Mouse (Mus musculus) mouse embryonic stem cell (cell line): ENCODE measurements around the gene Pde1b.

Source experiments
- in situ Hi-C, 2 experiments: fragments of 300-500 bp; cut with MboI; formaldehyde crosslinking; loops; 1 replicate in 1 of 2; 3 replicates in 1 of 2; pipeline ENCODE4 v1.14.3; 2019 to 2020; ENCODE audit warnings: low sequenced_read_pairs in 2 of 2, low pct_unique_long_range_greater_than_20kb in 1 of 2, mixed read lengths in 1 of 2; ENCODE audit not compliant: unreplicated experiment in 1 of 2

Pde1b gene

DNA sequence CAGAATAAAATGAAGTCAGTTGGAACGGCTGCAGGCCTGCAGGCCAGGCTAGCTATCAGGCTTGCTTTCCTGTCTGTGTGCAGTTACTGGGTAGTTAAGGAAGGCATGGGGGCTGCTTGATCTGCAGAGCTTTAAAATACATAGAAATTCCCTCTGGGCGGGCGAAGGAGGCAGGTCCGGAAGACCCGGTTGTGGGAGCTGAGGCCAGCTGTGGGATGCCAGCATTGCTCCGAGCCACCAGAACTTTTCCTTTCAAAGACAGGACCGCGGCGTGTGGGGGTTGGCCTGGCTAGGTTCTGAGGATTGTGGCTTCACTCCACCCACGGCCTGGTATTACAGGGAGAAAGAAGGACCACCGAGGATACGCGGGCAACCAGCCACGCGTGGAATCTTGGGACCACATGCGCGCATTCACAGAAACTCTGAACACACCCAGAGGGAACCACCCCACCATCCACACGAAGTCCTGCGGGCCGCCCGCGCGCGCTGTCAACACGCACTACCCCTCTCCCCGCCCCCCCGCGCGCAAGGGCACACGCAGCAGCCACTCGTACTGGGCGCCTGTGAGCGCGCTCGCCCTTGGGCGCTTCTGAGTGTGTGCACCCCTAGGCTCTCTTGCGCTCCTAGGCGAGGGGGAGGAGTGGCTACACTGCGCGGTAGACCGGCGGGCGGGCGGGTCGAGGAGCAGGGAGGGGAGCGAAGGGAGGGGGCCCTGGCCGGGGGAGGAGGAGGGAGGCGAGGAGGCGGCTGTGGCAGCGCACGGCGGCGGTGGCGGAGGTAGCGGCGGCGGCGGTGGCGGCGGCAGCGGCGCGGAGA lies at the start of gene Pde1b:
Gene Pde1b (plus strand): TSS at position 600 of the 816 bp plus-strand sequence.
- in situ Hi-C loops = no loop called here

DNA sequence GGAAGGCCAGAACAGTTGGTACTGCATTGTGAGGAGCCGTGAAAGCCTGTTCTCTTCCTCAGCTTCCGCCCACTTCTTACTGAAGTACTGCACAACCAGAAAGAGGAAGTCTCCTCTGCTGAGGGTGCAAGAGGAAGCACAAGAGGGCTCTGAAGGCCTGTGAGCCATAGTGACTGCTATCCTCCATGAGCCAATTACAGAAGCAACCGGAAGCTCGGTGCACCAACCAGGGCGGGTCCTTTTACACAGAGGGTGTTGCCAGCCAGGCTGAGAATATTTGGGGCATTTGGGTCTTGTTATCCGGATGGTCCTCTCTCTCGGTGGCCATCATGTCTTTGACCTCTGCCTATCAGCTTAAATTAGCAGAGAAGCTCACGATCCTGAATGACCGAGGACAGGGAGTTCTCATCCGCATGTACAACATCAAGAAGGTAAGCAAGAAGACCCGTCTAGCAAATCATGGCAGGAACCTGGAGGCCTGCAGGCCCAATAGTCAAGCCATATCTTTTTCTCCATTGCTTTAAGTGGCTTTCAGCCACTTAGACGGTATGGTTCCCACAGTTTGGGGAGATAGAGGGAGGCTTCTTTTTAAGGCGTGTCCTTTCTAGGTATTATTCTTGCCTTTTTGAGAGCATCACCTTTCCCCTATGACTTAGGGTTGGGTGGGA lies 49.1 kb upstream of the Pde1b start, which contains the start of gene Nckap1l:
Gene Nckap1l (plus strand): TSS at position 244 of the 668 bp plus-strand sequence.
- in situ Hi-C loops = no loop called here

GRCm38 (mm10) chr15:103454449-103454848 lies 48.4 kb upstream of the Pde1b start:
- in situ Hi-C loops = no loop called here

DNA sequence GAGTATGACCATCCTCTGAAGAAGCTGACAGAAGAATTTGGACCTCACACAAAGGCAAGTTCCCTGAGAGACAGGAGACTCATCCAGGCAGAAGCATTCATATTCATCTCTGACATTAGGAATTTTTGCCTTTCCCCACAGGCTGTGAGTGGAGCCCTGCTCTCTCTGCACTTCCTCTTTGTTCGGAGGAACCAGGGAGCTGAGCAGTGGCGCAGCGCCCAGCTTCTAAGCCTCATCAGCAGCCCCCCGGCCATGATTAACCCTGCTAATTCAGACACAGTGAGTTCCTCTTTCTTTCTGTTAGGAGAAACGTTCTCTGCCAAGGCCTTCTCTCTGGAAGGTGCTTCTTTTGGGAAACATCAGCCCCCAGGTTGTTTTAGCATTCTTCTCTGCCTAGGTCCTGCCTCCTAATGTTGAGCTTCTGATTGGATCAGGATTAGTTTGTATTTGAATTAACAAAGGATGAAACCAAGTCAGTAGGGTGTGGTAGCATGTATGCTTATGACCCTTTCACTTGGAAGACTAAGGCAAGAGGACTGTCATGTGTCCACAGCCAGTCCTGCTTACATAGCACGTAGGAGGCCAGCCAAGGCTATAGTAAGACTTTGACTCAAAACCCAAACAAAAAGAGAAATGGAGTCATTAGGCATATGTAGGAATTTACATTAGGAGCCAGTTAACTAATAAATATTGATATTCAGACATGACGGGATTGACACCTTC lies 40.1 kb upstream of the Pde1b start:
- in situ Hi-C loops = no loop called here

- in situ Hi-C loops = no loop called here
These were observed 31.2 kb upstream of the Pde1b start for GRCm38 (mm10) chr15:103471488-103472194.

DNA sequence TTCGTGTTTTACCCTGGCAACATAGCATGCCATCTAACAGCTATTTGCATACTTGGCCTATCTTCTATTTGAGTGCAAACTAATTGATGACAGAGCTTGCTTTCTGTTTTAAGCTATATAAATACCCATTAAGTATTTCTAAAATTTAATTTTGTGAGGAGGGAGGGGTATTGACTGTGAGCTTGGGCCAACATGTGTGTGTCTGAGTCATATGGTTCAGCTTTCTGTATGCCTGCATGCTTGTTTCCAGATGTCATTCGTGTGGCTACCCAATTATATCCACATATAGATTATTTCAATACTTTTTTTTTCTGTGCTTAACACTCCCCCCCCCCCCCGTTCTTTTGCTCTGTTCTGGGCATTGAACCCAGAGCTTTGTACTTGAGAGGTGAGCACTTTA lies 30.6 kb upstream of the Pde1b start:
- in situ Hi-C loops = no loop called here

GRCm38 (mm10) chr15:103473182-103473581 lies 29.7 kb upstream of the Pde1b start:
- in situ Hi-C loops = no loop called here

DNA sequence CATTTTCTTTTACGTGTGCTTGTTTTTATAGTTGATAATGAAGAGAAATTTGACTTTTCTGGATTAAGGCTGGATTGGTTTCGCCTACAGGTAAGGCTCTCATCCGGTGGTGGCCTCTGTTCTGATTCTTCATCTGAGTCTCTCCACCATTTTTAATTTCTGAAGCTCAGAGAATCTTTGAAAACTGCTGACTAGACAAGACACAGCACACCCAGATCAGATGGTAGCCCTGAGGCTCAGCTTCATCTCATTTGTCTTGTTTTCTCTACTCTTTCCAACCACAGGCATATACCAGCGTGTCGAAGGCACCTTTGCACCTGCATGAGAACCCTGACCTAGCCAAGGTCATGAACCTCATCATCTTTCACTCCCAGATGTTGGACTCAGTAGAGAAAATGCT lies 29.1 kb upstream of the Pde1b start:
- in situ Hi-C loops = no loop called here

GRCm38 (mm10) chr15:103479080-103479606 lies 23.7 kb upstream of the Pde1b start:
- in situ Hi-C loops = no loop called here

GRCm38 (mm10) chr15:103480129-103480528 lies 22.7 kb upstream of the Pde1b start:
- in situ Hi-C loops = loop anchor here in 1 of 2 experiments (10.0 kb wide), 1 partner anchor 55 kb away; the partner anchor contains the start of gene Ppp1r1a

- in situ Hi-C loops = loop anchor here in 1 of 2 experiments (10.0 kb wide), 1 partner anchor 52 kb away; the partner anchor contains the start of gene Ppp1r1a
These were observed 20.3 kb upstream of the Pde1b start for GRCm38 (mm10) chr15:103482488-103482887.

- in situ Hi-C loops = loop anchor here in 1 of 2 experiments (10.0 kb wide), 1 partner anchor 50 kb away; the partner anchor contains the start of gene Ppp1r1a
These were observed 18.3 kb upstream of the Pde1b start for GRCm38 (mm10) chr15:103484490-103484889.

- in situ Hi-C loops = loop anchor here in 1 of 2 experiments (10.0 kb wide), 1 partner anchor 50 kb away; the partner anchor contains the start of gene Ppp1r1a
These were observed 17.7 kb upstream of the Pde1b start for GRCm38 (mm10) chr15:103485106-103485505.

- in situ Hi-C loops = loop anchor here in 1 of 2 experiments (10.0 kb wide), 1 partner anchor 48 kb away; the partner anchor contains the start of gene Ppp1r1a
These were observed 16.2 kb upstream of the Pde1b start for GRCm38 (mm10) chr15:103486658-103487057.

GRCm38 (mm10) chr15:103488336-103488735 lies 14.5 kb upstream of the Pde1b start:
- in situ Hi-C loops = loop anchor here in 1 of 2 experiments (10.0 kb wide), 1 partner anchor 46 kb away; the partner anchor contains the start of gene Ppp1r1a

DNA sequence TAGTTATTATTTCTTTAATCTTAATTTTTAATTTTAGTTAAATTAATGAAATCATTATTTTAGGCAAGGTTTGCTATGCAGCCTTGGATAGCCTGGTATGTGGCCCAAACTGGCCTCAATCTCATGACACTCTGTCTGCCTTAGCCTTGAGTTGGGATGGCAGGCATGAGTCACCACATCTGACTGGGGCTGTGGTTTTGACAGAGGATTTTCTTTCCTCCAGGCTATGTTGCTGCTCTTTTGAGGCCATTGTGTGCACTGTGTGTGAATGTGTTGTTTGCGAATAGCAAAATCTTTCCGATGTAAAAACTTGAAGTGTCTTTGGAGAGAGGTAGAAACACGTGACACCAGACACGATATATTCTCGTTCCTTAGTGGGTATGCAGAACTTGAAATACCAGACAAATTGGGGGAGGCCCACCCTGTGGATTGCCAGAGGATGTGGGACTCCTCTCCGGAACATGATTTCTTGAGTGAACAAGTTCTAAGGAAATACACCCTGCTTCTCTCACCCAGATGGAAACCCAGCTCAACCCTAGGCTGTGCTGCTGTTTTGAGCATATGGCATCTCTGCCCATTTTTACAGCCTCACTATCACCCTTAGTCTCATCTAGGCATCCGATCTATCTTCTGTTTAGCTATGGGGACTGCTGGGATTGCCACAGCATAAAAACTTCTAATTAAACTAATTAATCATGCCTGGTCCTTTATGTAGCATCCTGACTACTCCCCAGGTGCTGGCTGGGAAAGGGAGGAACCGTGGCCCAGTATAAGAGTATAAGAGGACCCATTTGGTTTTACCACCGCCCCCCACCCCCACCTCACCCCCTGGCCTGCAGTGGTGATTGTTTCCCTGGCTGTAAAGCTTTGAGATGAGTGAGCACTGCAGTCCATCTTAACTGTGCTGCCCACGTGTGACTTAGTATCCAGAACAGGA lies 6.4 kb upstream of the Pde1b start:
- in situ Hi-C loops = no loop called here

DNA sequence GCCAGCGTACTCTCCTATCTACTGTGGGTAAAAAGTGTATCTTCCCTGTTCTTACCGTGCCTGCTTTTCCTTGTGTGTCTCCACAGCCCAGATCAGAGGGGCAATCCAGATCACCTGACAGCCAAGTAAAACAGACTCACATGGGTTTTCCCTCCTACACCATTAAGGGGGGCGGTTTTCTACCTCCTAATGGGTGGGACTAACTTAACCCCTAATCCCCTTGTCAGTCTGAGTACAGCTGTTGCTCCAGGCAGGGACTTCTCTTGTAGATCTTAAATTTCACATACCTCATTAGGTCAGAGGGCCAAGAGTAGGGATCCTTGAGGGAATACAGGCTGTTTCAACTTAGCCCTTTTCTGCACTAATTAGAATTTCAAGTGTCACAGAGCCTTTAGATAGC lies 4.7 kb upstream of the Pde1b start:
- in situ Hi-C loops = no loop called here
